Mouse (Mus musculus) left cerebral cortex, adult 2 months (tissue): ENCODE results near the gene Zdhhc1. TPM values are rescaled to one million over a fixed set of nuclear protein-coding genes. Genes with fewer than 3 reads are reported as not detected.

Experiments
- DNase-seq, 2 experiments: peaks; one replicate each; pipeline ENCODE4 v3.0.0; 2021 to 2022; ENCODE audit warnings: low spot score in 2 of 2, mixed read lengths in 1 of 2; ENCODE audit errors: extremely low spot score in 1 of 2
- H3K27ac ChIP-seq: fragments of 200-600 bp; 2 replicates; pipeline ENCODE4 v1.8.1; 2022
- H3K4me3 ChIP-seq: fragments of 200-600 bp; 2 replicates; pipeline ENCODE4 v1.8.1; 2022
- CTCF ChIP-seq: fragments of 200-600 bp; IDR thresholded peaks from 2 replicates; pipeline ENCODE4 v1.8.1; 2022; ENCODE audit warnings: antibody characterized with exemption, mild to moderate bottlenecking, moderate library complexity
- intact Hi-C: fragments of 180-260 bp; cut with DNase I; formaldehyde crosslinking; loops from one replicate; pipeline ENCODE4 v1.15.1; 2025
- total RNA-seq, 2 experiments: library from RNA; stranded (reverse); gene quantifications; 2 replicates each; pipeline ENCODE4 v1.2.3; 2021

Gene Zdhhc1
- total RNA-seq, 2 experiments from 2014 or later: 43.0 to 48.7 TPM

DNA sequence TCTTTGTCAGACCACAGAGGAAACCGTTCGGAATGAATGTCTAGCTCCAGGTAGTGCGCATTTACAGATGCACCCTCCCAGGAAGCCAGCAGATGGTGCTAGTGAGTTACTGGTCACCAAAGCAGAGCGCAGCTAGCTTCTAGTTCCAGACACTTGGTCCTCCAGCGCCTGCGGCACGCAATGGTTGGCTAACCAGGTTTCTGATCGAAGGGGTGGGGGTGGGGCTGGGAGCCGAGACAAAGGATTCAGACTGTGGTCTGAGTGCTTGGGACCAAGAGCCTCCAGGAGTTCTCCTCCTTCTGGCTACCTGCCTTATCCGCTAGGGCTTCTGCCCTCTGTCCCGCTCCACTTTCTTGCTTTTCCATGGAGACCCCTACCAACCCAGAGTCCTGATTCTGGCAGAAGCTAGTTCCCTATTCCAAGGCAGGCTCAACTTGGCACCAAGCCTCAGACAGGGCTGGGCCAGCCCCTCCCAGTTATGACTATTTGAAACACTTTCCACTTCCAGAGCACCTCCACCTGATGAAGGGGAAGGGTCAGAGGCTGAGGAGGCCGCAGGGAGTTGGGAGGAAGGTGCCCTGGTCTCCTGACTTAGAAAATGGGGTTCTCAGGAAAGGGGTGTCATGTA is 19.4 kb upstream of the Zdhhc1 start:
- peak; percentile 69 to 75 for DNase-seq
- Histone ChIP-seq H3K27ac (no peak overlapping the region), H3K4me3 (no peak overlapping the region)
- intact Hi-C loops: loop anchor here (1.0 kb wide), 1 partner anchor 38 kb away; no protein-coding TSS in a partner anchor
- peak; percentile 83 for TF ChIP-seq CTCF

DNA sequence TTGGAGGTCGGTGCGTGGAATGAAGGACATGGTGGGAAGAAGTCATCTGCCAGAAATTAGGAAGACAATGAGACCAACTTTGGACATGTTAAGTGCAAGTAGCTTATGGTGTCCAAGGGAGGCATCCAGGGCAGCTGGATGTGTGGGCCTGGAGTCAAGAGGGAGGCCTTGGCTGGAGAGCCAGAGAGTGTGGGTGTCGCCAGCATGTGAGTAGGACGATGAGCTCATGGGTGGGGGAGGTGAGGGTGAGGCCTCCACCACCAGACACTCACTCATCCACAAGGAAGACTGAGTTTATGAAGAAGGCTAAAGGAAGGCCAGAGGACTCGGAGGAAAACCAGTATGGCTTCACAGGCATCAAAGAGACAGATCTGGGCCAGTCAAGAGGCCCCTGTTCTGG is 18.0 kb upstream of the Zdhhc1 start:
- no peak for TF ChIP-seq CTCF
- intact Hi-C loops: no loop called here
- H3K4me3 ChIP-seq: no peak overlapping the region
- H3K27ac ChIP-seq: no peak overlapping the region
- no peak for DNase-seq

DNA sequence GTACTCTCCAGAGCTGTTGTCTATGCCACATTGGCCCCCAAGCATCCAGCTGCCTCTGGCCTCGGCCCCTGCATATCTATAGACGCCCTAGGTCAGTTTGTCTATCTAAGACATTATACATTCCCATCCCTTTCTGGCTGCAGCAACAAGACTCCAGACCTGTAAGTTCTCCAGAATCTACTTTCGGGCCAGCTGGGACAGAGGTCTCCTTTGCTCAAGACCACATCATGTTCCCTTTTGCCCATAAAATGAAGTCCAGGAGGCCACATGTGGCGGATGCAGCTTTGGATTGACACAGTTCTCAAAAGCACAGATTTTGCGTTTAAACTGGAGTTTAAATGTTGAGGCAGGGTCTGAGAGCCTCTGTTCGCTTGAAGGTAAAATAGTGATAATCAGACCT is 17.5 kb upstream of the Zdhhc1 start:
- intact Hi-C loops: no loop called here
- no peak for TF ChIP-seq CTCF
- no peak for DNase-seq
- no peak overlapping the region for H3K4me3 ChIP-seq
- no peak overlapping the region for H3K27ac ChIP-seq

DNA sequence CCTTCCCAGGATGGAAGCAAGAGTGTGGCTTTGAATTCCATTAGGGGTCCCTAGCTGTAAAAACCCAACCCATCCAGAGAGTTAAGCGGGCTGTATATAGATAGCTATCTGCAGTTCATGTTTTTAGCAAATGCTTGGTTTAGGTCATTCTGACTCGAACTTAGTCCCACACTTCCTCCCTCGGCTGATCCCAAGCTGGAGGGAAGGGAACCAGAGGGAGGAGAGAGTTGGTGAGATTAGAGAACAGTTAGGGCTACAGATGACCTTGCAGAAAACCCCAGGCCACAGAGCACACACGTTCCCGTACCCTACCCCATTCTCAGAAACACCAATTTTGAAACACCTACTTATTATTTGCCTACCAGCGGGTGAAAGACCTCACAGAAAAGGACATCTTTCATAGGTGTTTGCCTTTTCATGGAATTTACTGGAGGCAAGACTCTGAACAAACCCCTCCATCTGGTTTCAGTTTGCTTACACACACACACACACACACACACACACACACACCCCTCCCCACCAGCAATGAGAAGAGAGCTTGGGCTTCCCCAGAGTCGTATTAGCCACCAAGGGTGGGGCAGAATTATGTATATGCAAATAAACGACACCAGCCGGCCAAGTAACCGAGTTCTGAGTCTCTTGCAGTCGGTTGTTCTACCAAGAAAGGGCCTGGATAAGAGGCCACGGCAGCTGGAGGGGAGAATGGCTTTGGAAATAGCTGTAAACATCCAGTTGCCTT is 13.5 kb upstream of the Zdhhc1 start:
- DNase-seq: no peak
- intact Hi-C loops: no loop called here
- Histone ChIP-seq H3K4me3 (no peak overlapping the region), H3K27ac (no peak overlapping the region)
- no peak for TF ChIP-seq CTCF

DNA sequence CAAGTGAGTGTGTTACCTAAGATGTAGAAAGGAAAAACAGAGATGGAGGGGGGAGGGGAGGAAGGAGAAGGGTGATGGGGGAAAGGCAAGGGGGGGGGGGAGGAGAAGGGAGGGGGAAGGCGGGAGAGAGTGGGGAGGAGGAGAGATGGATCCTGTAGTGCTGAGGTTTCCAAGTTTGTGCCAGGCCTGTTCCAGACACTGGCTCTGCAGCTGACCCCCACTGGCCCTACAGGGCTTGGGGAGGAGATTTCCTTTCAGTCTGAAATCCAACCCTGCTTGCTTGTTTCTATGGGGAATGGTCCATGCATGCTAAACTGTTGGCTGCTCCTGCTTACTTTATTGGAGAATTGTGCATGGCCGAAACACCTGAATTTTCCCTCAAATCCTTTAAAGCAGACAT is 12.1 kb upstream of the Zdhhc1 start:
- no peak overlapping the region for H3K27ac ChIP-seq
- TF ChIP-seq CTCF: no peak

DNA sequence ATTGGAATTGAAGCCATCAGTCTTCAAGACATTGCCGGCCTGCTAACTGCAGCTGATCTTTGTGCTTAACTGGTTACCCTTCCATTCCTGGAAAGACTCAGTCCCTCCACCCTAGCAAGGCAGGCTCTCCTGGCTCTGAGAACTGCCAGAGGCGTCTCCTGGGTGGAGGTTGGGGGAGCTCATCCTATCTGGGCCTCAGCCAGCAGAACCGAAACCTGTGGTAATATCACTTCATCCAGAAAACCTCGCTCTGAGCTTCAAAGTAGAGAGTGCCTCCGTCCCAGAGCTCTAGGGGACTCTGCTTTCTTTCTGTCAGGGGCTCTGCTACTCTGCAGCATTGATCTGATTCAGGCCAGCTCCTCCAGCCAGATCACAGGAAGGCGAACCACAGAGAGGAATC is 10.3 kb upstream of the Zdhhc1 start:
- DNase-seq: no peak
- Histone ChIP-seq H3K4me3 (no peak overlapping the region), H3K27ac (no peak overlapping the region)
- no peak for TF ChIP-seq CTCF
- intact Hi-C loops: no loop called here

More for the DNA sequence above, 12.1 kb upstream of the Zdhhc1 start:
- no peak overlapping the region for H3K4me3 ChIP-seq
- no peak for DNase-seq
- intact Hi-C loops: no loop called here

DNA sequence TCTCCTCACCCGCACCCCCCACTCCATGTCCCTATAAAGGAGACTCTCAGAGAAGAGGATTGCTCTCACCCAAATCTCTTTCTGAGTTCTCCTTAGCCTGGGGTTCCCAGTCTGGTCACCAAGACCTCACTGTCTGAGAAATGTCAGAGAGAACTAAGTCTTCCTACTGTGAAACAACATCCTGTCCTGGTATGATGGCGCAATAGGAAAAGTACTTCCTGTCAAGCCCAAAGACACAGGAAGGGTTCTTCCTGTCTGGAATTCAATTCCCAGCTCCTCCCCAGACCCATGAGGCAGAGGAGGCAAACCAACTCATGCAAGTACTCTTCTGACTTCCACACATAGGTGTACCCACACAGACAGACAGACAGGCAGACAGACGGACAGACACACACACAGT is 7.9 kb upstream of the Zdhhc1 start:
- TF ChIP-seq CTCF: no peak

DNA sequence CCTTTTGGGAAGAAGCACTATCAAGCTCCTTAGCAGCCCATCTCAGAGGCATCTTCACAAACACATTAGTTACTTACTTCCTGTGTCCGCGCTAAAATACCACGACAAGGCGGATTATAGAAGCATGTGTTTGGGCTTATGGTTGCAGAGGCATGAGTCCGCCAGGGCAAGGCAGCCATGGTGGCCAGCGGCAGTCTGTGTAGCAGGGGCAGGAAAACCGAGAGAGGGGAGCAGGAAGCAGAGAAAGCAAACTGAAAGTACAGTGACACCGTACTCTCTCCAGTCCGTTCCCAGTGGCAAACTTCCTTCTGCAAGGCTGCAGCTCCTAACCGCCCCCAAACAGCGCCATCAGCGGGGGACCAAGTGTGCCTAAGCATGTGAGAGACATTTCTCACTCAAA is 3.1 kb upstream of the Zdhhc1 start:
- H3K27ac ChIP-seq: no peak overlapping the region
- no peak for TF ChIP-seq CTCF
- intact Hi-C loops: no loop called here
- DNase-seq: no peak
- no peak overlapping the region for H3K4me3 ChIP-seq

More for the DNA sequence above, 7.9 kb upstream of the Zdhhc1 start:
- Histone ChIP-seq H3K27ac (no peak overlapping the region), H3K4me3 (no peak overlapping the region)
- intact Hi-C loops: no loop called here
- no peak for DNase-seq

DNA sequence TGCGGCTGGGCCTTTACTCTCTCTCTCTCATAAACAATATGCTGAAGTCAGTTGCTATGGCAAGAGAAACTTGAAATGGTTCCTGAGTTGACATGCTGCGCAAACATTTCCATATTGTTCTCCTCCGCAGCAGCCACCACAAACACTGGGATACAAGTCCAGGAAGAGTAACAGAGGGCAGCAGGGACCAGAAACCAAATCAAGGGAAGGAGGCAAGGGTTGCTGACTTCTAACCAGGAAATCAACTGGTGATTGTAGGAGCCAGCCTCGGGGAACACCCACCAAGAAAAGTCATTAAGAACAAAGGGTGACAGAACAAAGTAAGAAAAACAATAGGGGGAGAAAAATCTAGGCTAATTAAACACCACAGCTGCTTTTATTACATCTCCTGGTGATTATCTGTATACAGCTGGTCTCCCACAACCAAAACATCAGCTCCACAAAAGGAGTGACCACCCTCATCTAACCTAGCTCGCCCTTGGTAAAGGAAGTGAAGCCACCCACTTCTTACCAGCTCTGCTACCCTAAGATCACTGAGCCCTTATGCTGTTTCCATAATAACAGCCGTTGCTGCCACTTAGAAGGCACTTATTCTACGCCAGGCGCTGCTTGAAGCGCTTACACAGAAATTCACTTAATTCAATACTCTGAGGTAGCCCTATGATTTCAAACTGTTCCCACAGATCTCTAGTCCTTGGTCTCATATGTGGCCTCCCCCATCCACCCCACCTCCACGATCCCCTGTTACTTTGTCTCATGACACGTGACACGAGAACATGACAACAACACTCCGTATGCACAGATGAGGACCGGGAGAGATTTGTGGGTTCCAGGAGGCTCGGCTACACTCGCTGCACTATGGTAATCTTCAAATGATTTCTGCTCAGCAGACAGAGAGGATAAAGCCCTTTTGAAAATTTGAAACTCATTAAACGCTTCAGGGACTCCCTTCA is 1.1 kb downstream of the Zdhhc1 start:
- Histone ChIP-seq H3K4me3 (peak overlapping the region; percentile 98), H3K27ac (peak overlapping the region; percentile 83; the same call in 1 of the 2 replicates)
- no peak for DNase-seq
- intact Hi-C loops: no loop called here
- no peak for TF ChIP-seq CTCF

DNA sequence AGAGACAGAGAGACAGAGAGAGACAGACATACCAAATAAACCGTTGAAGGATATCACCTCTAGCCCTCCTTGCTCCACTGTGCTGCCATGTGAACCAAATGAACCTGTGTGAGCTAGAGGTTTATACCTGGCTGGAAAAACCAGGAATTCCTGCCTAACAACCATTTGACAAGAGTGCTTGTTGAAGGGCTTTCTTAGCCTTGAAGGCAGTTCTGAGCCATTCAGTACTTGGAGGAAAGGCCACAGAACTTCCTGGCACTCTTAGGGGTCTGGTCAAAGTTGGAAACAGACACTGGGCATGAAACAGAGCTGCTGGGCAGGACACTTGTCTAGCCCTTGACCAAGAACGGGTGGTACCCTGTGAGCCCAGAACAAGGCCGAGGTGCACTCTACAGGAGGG is 2.1 kb downstream of the Zdhhc1 start:
- intact Hi-C loops: no loop called here
- TF ChIP-seq CTCF: no peak
- Histone ChIP-seq H3K4me3 (no peak overlapping the region), H3K27ac (no peak overlapping the region)
- no peak for DNase-seq

DNA sequence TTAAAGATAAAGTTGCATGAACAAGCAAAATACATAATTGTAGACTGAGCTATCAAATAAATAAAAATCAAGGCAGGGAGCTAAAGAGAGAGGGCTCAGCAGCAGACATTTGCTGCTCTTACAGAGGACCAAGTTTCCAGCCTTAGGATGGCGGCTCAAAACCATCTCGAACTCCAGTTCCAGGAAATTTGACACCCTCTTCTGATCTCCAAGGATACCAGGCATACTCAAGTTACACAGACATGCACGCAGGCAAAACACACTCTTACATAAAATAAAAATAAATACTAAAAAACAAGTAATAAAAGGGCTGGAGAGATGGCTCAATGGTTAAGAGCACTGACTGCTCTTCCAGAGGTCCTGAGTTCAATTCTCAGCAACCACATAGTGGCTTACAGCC is 3.2 kb downstream of the Zdhhc1 start:
- intact Hi-C loops: no loop called here
- no peak for DNase-seq
- no peak overlapping the region for H3K27ac ChIP-seq
- no peak for TF ChIP-seq CTCF
- no peak overlapping the region for H3K4me3 ChIP-seq

DNA sequence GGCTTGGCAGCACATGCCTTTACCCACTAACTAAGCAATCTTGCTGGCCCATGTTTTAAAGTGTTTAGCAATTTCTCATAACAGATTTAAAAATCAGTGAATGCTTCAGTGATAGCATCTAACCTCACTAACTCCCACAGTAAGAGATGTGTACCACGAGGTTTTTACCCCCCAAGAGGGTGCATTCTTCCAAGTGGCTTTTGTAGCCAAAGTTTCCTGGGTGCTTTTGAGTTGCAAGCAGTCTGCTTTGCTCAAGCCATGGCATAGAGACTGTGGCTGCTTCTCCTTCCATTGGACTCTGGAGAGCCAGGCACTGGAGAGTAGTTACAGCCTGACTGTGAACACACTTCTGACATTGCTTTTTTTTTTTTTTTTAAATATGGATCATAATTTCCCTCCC is 7.4 kb downstream of the Zdhhc1 start:
- intact Hi-C loops: no loop called here
- no peak overlapping the region for H3K4me3 ChIP-seq
- DNase-seq: no peak
- no peak overlapping the region for H3K27ac ChIP-seq
- no peak for TF ChIP-seq CTCF
